Mouse (Mus musculus) erythroblast, embryonic 14.5 days (primary cell): ENCODE data around the gene 1700001O22Rik.

Experiments used
- GATA1 ChIP-seq: IDR thresholded peaks from 2 replicates; pipeline ENCODE4 v1.6.1; 2012; ENCODE audit warnings: low read length, inconsistent platforms, mixed read lengths
- TAL1 ChIP-seq: IDR thresholded peaks from 3 replicates; pipeline ENCODE4 v1.6.1; 2012; ENCODE audit warnings: low read length, inconsistent platforms, mixed read lengths

- no peak for TF ChIP-seq GATA1
- TF ChIP-seq TAL1 = no peak
Measured at GRCm38 (mm10) chr2:30830283-30830795, 26.9 kb upstream of the 1700001O22Rik start, which contains the start of gene Asb6.
